Mouse (Mus musculus) central nervous system, embryonic 14 days (tissue): ENCODE data around the gene Tapt1. TPM values are rescaled to one million over a fixed set of nuclear protein-coding genes. Genes with fewer than 3 reads are reported as not detected.

Source experiments
- polyA plus RNA-seq: library from polyadenylated mRNA; depleted of rRNA; stranded (reverse); fragments of >200 nt; gene quantifications from 2 replicates; pipeline ENCODE4 v1.2.3, GENCODE M21; 2012; rRNA removed

Gene Tapt1
- polyA plus RNA-seq = 42.1 and 43.1 TPM in 2 replicates

GRCm38 (mm10) chr5:44226521-44227461 lies at the start of gene Tapt1:
Gene Tapt1, minus strand, starts transcription at chr5:44226626.

Other genes starting within 250 kb of the Tapt1 start
- 4.0 and 8.2 TPM in 2 replicates for gene Fgfbp1, start 244.8 kb downstream of the Tapt1 start, polyA plus RNA-seq
- 30.9 and 35.5 TPM in 2 replicates for gene Prom1, start 124.6 kb downstream of the Tapt1 start, polyA plus RNA-seq